Comparison of ENCODE assay signal across 9 mouse cellular contexts in genomic region chr3:144242025-144242673, GRCm38 (mm10). TPM values are rescaled to one million over a fixed set of nuclear protein-coding genes. Genes with fewer than 3 reads are reported as not detected.
A peak's percentile ranks its signal among the peaks of the same experiment; 100 is the strongest.
DNase-seq lines count a peak whose midpoint lies in the region; ATAC-seq and TF ChIP-seq lines count a peak whose summit lies in the region.
"Had no signal": no experiment of that assay in that cellular context is flagged by ENCODE, and none has a peak within 500 bp of the region (broad histone marks: within the 10 kb centered on the region; RNA-seq: fewer than 3 reads in every experiment).

No protein-coding gene starts in this region.

- TF ChIP-seq EP300 in stomach, postnatal 0 days (optimal IDR thresholded peaks at IDR 0.05) = no peak

- H3K27me3 ChIP-seq in kidney, adult 2 months (replicated peaks; ENCODE audit: control insufficient read depth, insufficient read depth, low read length) = no peaks in the 10 kb centered on the region
- H3K27me3 ChIP-seq in limb, embryonic 14.5 days (ENCODE audit: control insufficient read depth, insufficient read depth, low read length) = no peaks in the 10 kb centered on the region
- no peaks in the 10 kb centered on the region for H3K27me3 ChIP-seq in neural tube, embryonic 11.5 days (ENCODE audit: control insufficient read depth, insufficient read depth, low read length)
- no peaks in the 10 kb centered on the region for H3K27me3 ChIP-seq in stomach, postnatal 0 days (ENCODE audit: control insufficient read depth, insufficient read depth, low read length)
- H3K27me3 ChIP-seq: embryonic facial prominence, embryonic 12.5 days had no signal

- peak; percentile 90 for DNase-seq in 3T3-L1 (ENCODE audit: low read depth, low spot score)
- DNase-seq in ZHBTc4 (ENCODE audit: low read depth, low spot score) = peak; percentile 78
- peak; percentile 75 to 86 for DNase-seq in cerebellum, postnatal 25 days
- DNase-seq in gastrocnemius, adult 2 months = peak; percentile 76
- DNase-seq in kidney, adult 2 months = peak; percentile 70
- peak; percentile 92 for DNase-seq in limb, embryonic 14.5 days (ENCODE audit: low spot score)
- DNase-seq in neural tube, embryonic 11.5 days (ENCODE audit: low spot score) = peak; percentile 81
- peak; percentile 78 for DNase-seq in stomach, postnatal 0 days (ENCODE audit: low spot score)

- intact Hi-C loops in gastrocnemius, adult 2 months (cut with DNase I) = loop anchor here (5.0 kb wide), 3 partner anchors 60 to 735 kb away; no protein-coding TSS in a partner anchor

- no peak overlapping the region for H3K27ac ChIP-seq in gastrocnemius, adult 2 months
- no peak overlapping the region for H3K27ac ChIP-seq in kidney, adult 2 months (ENCODE audit: insufficient read depth, low read depth, low read length)
- no peak overlapping the region for H3K27ac ChIP-seq in limb, embryonic 14.5 days (replicated peaks; ENCODE audit: low read depth, low read length)
- H3K27ac ChIP-seq in neural tube, embryonic 11.5 days (ENCODE audit: low read depth, low read length) = no peak overlapping the region
- H3K27ac ChIP-seq in stomach, postnatal 0 days (replicated peaks) = no peak overlapping the region
- H3K27ac ChIP-seq: embryonic facial prominence, embryonic 12.5 days had no signal

- TF ChIP-seq CTCF in gastrocnemius, adult 2 months (IDR thresholded peaks at IDR 0.05) = peak; percentile 88
- TF ChIP-seq CTCF in kidney, adult 2 months (conservative IDR thresholded peaks at IDR 0.05; ENCODE audit: insufficient read depth, insufficient read length, low read depth, low read length) = peak; percentile 87
- peak; percentile 89 for TF ChIP-seq CTCF in stomach, postnatal 0 days (IDR thresholded peaks at IDR 0.05; ENCODE audit: low read depth)

- no peak overlapping the region for H3K4me3 ChIP-seq in gastrocnemius, adult 2 months
- no peak overlapping the region for H3K4me3 ChIP-seq in kidney, adult 2 months (ENCODE audit: insufficient read depth, low read depth, low read length)
- no peak overlapping the region for H3K4me3 ChIP-seq in limb, embryonic 14.5 days (replicated peaks; ENCODE audit: low read length)
- no peak overlapping the region for H3K4me3 ChIP-seq in neural tube, embryonic 11.5 days (ENCODE audit: low read depth, low read length)
- no peak overlapping the region for H3K4me3 ChIP-seq in stomach, postnatal 0 days (ENCODE audit: low read depth, low read length)
- H3K4me3 ChIP-seq: embryonic facial prominence, embryonic 12.5 days had no signal

- H3K9me3 ChIP-seq in limb, embryonic 14.5 days (ENCODE audit: control insufficient read depth, low read length) = no peaks in the 10 kb centered on the region
- H3K9me3 ChIP-seq in neural tube, embryonic 11.5 days (ENCODE audit: control insufficient read depth, low read length) = no peaks in the 10 kb centered on the region
- H3K9me3 ChIP-seq in stomach, postnatal 0 days (ENCODE audit: control insufficient read depth, low read length) = no peaks in the 10 kb centered on the region
- H3K9me3 ChIP-seq: embryonic facial prominence, embryonic 12.5 days had no signal

- ATAC-seq in limb, embryonic 14.5 days (ENCODE audit: low FRiP score, low read depth) = no peak
- ATAC-seq in neural tube, embryonic 11.5 days (ENCODE audit: insufficient read depth, low FRiP score, low TSS enrichment) = peak; percentile 38; the same call in 1 of the 2 replicates
- no peak for ATAC-seq in stomach, postnatal 0 days (ENCODE audit: low FRiP score, low TSS enrichment)

- 26% methylated on average over 15 of the region's 15 CpGs for WGBS in kidney, adult 2 months
- WGBS in limb, embryonic 14.5 days = 25% methylated on average over 15 of the region's 15 CpGs
- 28% methylated on average over 15 of the region's 15 CpGs for WGBS in neural tube, embryonic 11.5 days
- 24% methylated on average over 15 of the region's 15 CpGs for WGBS in stomach, postnatal 0 days

- H3K4me2 ChIP-seq in limb, embryonic 14.5 days (replicated peaks; ENCODE audit: low read depth, low read length, severe bottlenecking) = no peak overlapping the region
- no peak overlapping the region for H3K4me2 ChIP-seq in neural tube, embryonic 11.5 days (ENCODE audit: low read depth)
- H3K4me2 ChIP-seq in stomach, postnatal 0 days (replicated peaks; ENCODE audit: low read depth) = no peak overlapping the region
- H3K4me2 ChIP-seq: embryonic facial prominence, embryonic 12.5 days had no signal

- H3K36me3 ChIP-seq in kidney, adult 2 months (ENCODE audit: control insufficient read depth, insufficient read depth, low read length) = no peaks in the 10 kb centered on the region
- no peaks in the 10 kb centered on the region for H3K36me3 ChIP-seq in limb, embryonic 14.5 days (ENCODE audit: control insufficient read depth, insufficient read depth, low read length)
- no peaks in the 10 kb centered on the region for H3K36me3 ChIP-seq in neural tube, embryonic 11.5 days (ENCODE audit: control insufficient read depth, insufficient read depth, low read length)
- no peaks in the 10 kb centered on the region for H3K36me3 ChIP-seq in stomach, postnatal 0 days (ENCODE audit: control insufficient read depth, insufficient read depth, low read length)
- H3K36me3 ChIP-seq: embryonic facial prominence, embryonic 12.5 days had no signal

- H3K4me1 ChIP-seq in kidney, adult 2 months (ENCODE audit: control insufficient read depth, insufficient read depth, low read length) = no peaks in the 10 kb centered on the region
- H3K4me1 ChIP-seq in limb, embryonic 14.5 days (ENCODE audit: control insufficient read depth, insufficient read depth, low read length) = no peaks in the 10 kb centered on the region
- H3K4me1 ChIP-seq in neural tube, embryonic 11.5 days (ENCODE audit: control insufficient read depth, insufficient read depth, low read length) = no peaks in the 10 kb centered on the region
- no peaks in the 10 kb centered on the region for H3K4me1 ChIP-seq in stomach, postnatal 0 days (replicated peaks; ENCODE audit: control insufficient read depth, insufficient read depth)
- H3K4me1 ChIP-seq: embryonic facial prominence, embryonic 12.5 days had no signal

- H3K9ac ChIP-seq in limb, embryonic 14.5 days (ENCODE audit: low read depth, low read length, severe bottlenecking) = no peak overlapping the region
- no peak overlapping the region for H3K9ac ChIP-seq in neural tube, embryonic 11.5 days (ENCODE audit: low read length)
- no peak overlapping the region for H3K9ac ChIP-seq in stomach, postnatal 0 days (ENCODE audit: low read length)
- H3K9ac ChIP-seq: embryonic facial prominence, embryonic 12.5 days had no signal

- no peak for TF ChIP-seq POLR2A in kidney, adult 2 months (IDR thresholded peaks at IDR 0.05; ENCODE audit: low read depth, low read length)
- no peak for TF ChIP-seq POLR2A in limb, embryonic 14.5 days (IDR thresholded peaks at IDR 0.05; ENCODE audit: borderline replicate concordance, extremely low read depth, insufficient read depth, insufficient read length)

RNA-seq across cellular contexts. Expression of gene Lmo4, which starts 37.1 kb away (rescaled TPM):
- 10 to 100 TPM; 23.4 to 24.5 TPM for total RNA-seq in gastrocnemius, adult 2 months (2021)
- 88.7 and 108 TPM in 2 replicates for polyA plus RNA-seq in kidney, adult 2 months (2012; rRNA removed)
- polyA plus RNA-seq in limb, embryonic 14.5 days (2012; rRNA removed) = 137 and 161 TPM in 2 replicates
- polyA plus RNA-seq in limb, embryonic 14.5 days (2014; fragmentation: Nextera tagmentation; extraction: Ambion mirVana) = 87.9 and 93.7 TPM in 2 replicates
- 62.2 and 70.7 TPM in 2 replicates for polyA plus RNA-seq in neural tube, embryonic 11.5 days (2014; fragmentation: Nextera tagmentation; extraction: Ambion mirVana)
- polyA plus RNA-seq in stomach, postnatal 0 days (2015; fragmentation: Nextera tagmentation; extraction: Ambion mirVana) = 44.8 and 50.7 TPM in 2 replicates
